Mouse (Mus musculus): ENCODE data around the gene Crispld2. TPM values are rescaled to one million over a fixed set of nuclear protein-coding genes. Genes with fewer than 3 reads are reported as not detected.

Crispld2 gene
- polyA plus RNA-seq, 1 experiment from 2014 or later: 0.36 TPM

GRCm38 (mm10) chr8:120044907-120045306 is 52.7 kb downstream of the Crispld2 start:
- WGBS: 86% methylated on average over 8 of the region's 8 CpGs
- ATAC-seq (ENCODE audit: low read depth): no peak
- Histone ChIP-seq H3K4me2 (ENCODE audit: low read depth, low read length) (no peak overlapping the region), H3K27me3 (ENCODE audit: control insufficient read depth, insufficient read depth, low read length) (no peaks in the 10 kb centered on the region), H3K27ac (ENCODE audit: low read depth, low read length) (no peak overlapping the region), H3K9ac (replicated peaks; ENCODE audit: low read depth, low read length) (no peak overlapping the region), H3K4me1 (ENCODE audit: control insufficient read depth, insufficient read depth, low read length) (no peaks in the 10 kb centered on the region), H3K9me3 (ENCODE audit: control insufficient read depth, low read length) (no peaks in the 10 kb centered on the region), H3K36me3 (ENCODE audit: control insufficient read depth, insufficient read depth, low read length) (no peaks in the 10 kb centered on the region), H3K4me3 (ENCODE audit: low read depth, low read length) (no peak overlapping the region)

GRCm38 (mm10) chr8:120045471-120045870 is 53.2 kb downstream of the Crispld2 start:
- WGBS: 51% methylated on average over 5 of the region's 5 CpGs
- Histone ChIP-seq H3K4me1 (ENCODE audit: control insufficient read depth, insufficient read depth, low read length) (no peaks in the 10 kb centered on the region), H3K36me3 (ENCODE audit: control insufficient read depth, insufficient read depth, low read length) (no peaks in the 10 kb centered on the region), H3K27me3 (ENCODE audit: control insufficient read depth, insufficient read depth, low read length) (no peaks in the 10 kb centered on the region), H3K27ac (ENCODE audit: low read depth, low read length) (no peak overlapping the region), H3K4me2 (ENCODE audit: low read depth, low read length) (no peak overlapping the region), H3K9ac (replicated peaks; ENCODE audit: low read depth, low read length) (no peak overlapping the region), H3K9me3 (ENCODE audit: control insufficient read depth, low read length) (no peaks in the 10 kb centered on the region), H3K4me3 (ENCODE audit: low read depth, low read length) (no peak overlapping the region)
- no peak for ATAC-seq (ENCODE audit: low read depth)

- no peak overlapping the region for H3K4me3 ChIP-seq (ENCODE audit: low read depth, low read length)
- no peaks in the 10 kb centered on the region for H3K4me1 ChIP-seq (ENCODE audit: control insufficient read depth, insufficient read depth, low read length)
- no peak overlapping the region for H3K4me2 ChIP-seq (ENCODE audit: low read depth, low read length)
- no peak overlapping the region for H3K27ac ChIP-seq (ENCODE audit: low read depth, low read length)
- no peaks in the 10 kb centered on the region for H3K9me3 ChIP-seq (ENCODE audit: control insufficient read depth, low read length)
- no peak overlapping the region for H3K9ac ChIP-seq (replicated peaks; ENCODE audit: low read depth, low read length)
- WGBS: 66% methylated on average over 14 of the region's 14 CpGs
- no peak for ATAC-seq (ENCODE audit: low read depth)
- H3K36me3 ChIP-seq (ENCODE audit: control insufficient read depth, insufficient read depth, low read length): no peaks in the 10 kb centered on the region
- no peaks in the 10 kb centered on the region for H3K27me3 ChIP-seq (ENCODE audit: control insufficient read depth, insufficient read depth, low read length)
Measured at GRCm38 (mm10) chr8:120046258-120047020, 54.2 kb downstream of the Crispld2 start.

- no peaks in the 10 kb centered on the region for H3K36me3 ChIP-seq (ENCODE audit: control insufficient read depth, insufficient read depth, low read length)
- H3K4me2 ChIP-seq (ENCODE audit: low read depth, low read length): no peak overlapping the region
- H3K4me3 ChIP-seq (ENCODE audit: low read depth, low read length): no peak overlapping the region
- H3K9ac ChIP-seq (replicated peaks; ENCODE audit: low read depth, low read length): no peak overlapping the region
- no peak overlapping the region for H3K27ac ChIP-seq (ENCODE audit: low read depth, low read length)
- H3K4me1 ChIP-seq (ENCODE audit: control insufficient read depth, insufficient read depth, low read length): no peaks in the 10 kb centered on the region
- 92% methylated on average over 13 of the region's 13 CpGs for WGBS
- H3K9me3 ChIP-seq (ENCODE audit: control insufficient read depth, low read length): no peaks in the 10 kb centered on the region
- no peaks in the 10 kb centered on the region for H3K27me3 ChIP-seq (ENCODE audit: control insufficient read depth, insufficient read depth, low read length)
- no peak for ATAC-seq (ENCODE audit: low read depth)
Measured at GRCm38 (mm10) chr8:120049949-120050348, 57.7 kb downstream of the Crispld2 start.

- WGBS: 83% methylated on average over 10 of the region's 10 CpGs
- ATAC-seq (ENCODE audit: low read depth): no peak
- H3K27me3 ChIP-seq (ENCODE audit: control insufficient read depth, insufficient read depth, low read length): no peaks in the 10 kb centered on the region
Measured at GRCm38 (mm10) chr8:120050376-120050775, 58.1 kb downstream of the Crispld2 start.

GRCm38 (mm10) chr8:120051006-120051405 is 58.8 kb downstream of the Crispld2 start:
- H3K27me3 ChIP-seq (ENCODE audit: control insufficient read depth, insufficient read depth, low read length): no peaks in the 10 kb centered on the region
- no peak overlapping the region for H3K9ac ChIP-seq (replicated peaks; ENCODE audit: low read depth, low read length)
- H3K4me2 ChIP-seq (ENCODE audit: low read depth, low read length): no peak overlapping the region
- no peak overlapping the region for H3K4me3 ChIP-seq (ENCODE audit: low read depth, low read length)
- no peaks in the 10 kb centered on the region for H3K36me3 ChIP-seq (ENCODE audit: control insufficient read depth, insufficient read depth, low read length)
- no peak for ATAC-seq (ENCODE audit: low read depth)
- H3K27ac ChIP-seq (ENCODE audit: low read depth, low read length): no peak overlapping the region
- no peaks in the 10 kb centered on the region for H3K9me3 ChIP-seq (ENCODE audit: control insufficient read depth, low read length)
- 42% methylated on average over 4 of the region's 4 CpGs for WGBS
- H3K4me1 ChIP-seq (ENCODE audit: control insufficient read depth, insufficient read depth, low read length): no peaks in the 10 kb centered on the region

More at GRCm38 (mm10) chr8:120050376-120050775, 58.1 kb downstream of the Crispld2 start:
- Histone ChIP-seq H3K4me3 (ENCODE audit: low read depth, low read length) (no peak overlapping the region), H3K27ac (ENCODE audit: low read depth, low read length) (no peak overlapping the region), H3K4me2 (ENCODE audit: low read depth, low read length) (no peak overlapping the region), H3K9me3 (ENCODE audit: control insufficient read depth, low read length) (no peaks in the 10 kb centered on the region), H3K4me1 (ENCODE audit: control insufficient read depth, insufficient read depth, low read length) (no peaks in the 10 kb centered on the region), H3K36me3 (ENCODE audit: control insufficient read depth, insufficient read depth, low read length) (no peaks in the 10 kb centered on the region), H3K9ac (replicated peaks; ENCODE audit: low read depth, low read length) (no peak overlapping the region)

- Histone ChIP-seq H3K4me3 (ENCODE audit: low read depth, low read length) (no peak overlapping the region), H3K9me3 (ENCODE audit: control insufficient read depth, low read length) (no peaks in the 10 kb centered on the region), H3K27me3 (ENCODE audit: control insufficient read depth, insufficient read depth, low read length) (no peaks in the 10 kb centered on the region), H3K4me2 (ENCODE audit: low read depth, low read length) (no peak overlapping the region), H3K4me1 (ENCODE audit: control insufficient read depth, insufficient read depth, low read length) (no peaks in the 10 kb centered on the region), H3K27ac (ENCODE audit: low read depth, low read length) (no peak overlapping the region), H3K36me3 (ENCODE audit: control insufficient read depth, insufficient read depth, low read length) (no peaks in the 10 kb centered on the region), H3K9ac (replicated peaks; ENCODE audit: low read depth, low read length) (no peak overlapping the region)
- 84% methylated on average over 4 of the region's 4 CpGs for WGBS
- ATAC-seq (ENCODE audit: low read depth): no peak
Measured at GRCm38 (mm10) chr8:120051908-120052307, 59.7 kb downstream of the Crispld2 start.

- H3K4me1 ChIP-seq (ENCODE audit: control insufficient read depth, insufficient read depth, low read length): no peaks in the 10 kb centered on the region
- no peak overlapping the region for H3K9ac ChIP-seq (replicated peaks; ENCODE audit: low read depth, low read length)
- H3K36me3 ChIP-seq (ENCODE audit: control insufficient read depth, insufficient read depth, low read length): no peaks in the 10 kb centered on the region
- no peak overlapping the region for H3K27ac ChIP-seq (ENCODE audit: low read depth, low read length)
- H3K9me3 ChIP-seq (ENCODE audit: control insufficient read depth, low read length): no peaks in the 10 kb centered on the region
- no peaks in the 10 kb centered on the region for H3K27me3 ChIP-seq (ENCODE audit: control insufficient read depth, insufficient read depth, low read length)
- no peak for ATAC-seq (ENCODE audit: low read depth)
- H3K4me3 ChIP-seq (ENCODE audit: low read depth, low read length): no peak overlapping the region
- WGBS: 81% methylated on average over 8 of the region's 8 CpGs
- no peak overlapping the region for H3K4me2 ChIP-seq (ENCODE audit: low read depth, low read length)
Measured at GRCm38 (mm10) chr8:120052318-120052717, 60.1 kb downstream of the Crispld2 start.

- H3K4me3 ChIP-seq (ENCODE audit: low read depth, low read length): no peak overlapping the region
- no peak overlapping the region for H3K4me2 ChIP-seq (ENCODE audit: low read depth, low read length)
- no peak for ATAC-seq (ENCODE audit: low read depth)
- WGBS: 87% methylated on average over 3 of the region's 3 CpGs
- no peaks in the 10 kb centered on the region for H3K4me1 ChIP-seq (ENCODE audit: control insufficient read depth, insufficient read depth, low read length)
- no peaks in the 10 kb centered on the region for H3K36me3 ChIP-seq (ENCODE audit: control insufficient read depth, insufficient read depth, low read length)
- H3K27ac ChIP-seq (ENCODE audit: low read depth, low read length): no peak overlapping the region
- no peaks in the 10 kb centered on the region for H3K9me3 ChIP-seq (ENCODE audit: control insufficient read depth, low read length)
- no peaks in the 10 kb centered on the region for H3K27me3 ChIP-seq (ENCODE audit: control insufficient read depth, insufficient read depth, low read length)
- H3K9ac ChIP-seq (replicated peaks; ENCODE audit: low read depth, low read length): no peak overlapping the region
Measured at GRCm38 (mm10) chr8:120054833-120055232, 62.6 kb downstream of the Crispld2 start.
